In the genomic region with DNA sequence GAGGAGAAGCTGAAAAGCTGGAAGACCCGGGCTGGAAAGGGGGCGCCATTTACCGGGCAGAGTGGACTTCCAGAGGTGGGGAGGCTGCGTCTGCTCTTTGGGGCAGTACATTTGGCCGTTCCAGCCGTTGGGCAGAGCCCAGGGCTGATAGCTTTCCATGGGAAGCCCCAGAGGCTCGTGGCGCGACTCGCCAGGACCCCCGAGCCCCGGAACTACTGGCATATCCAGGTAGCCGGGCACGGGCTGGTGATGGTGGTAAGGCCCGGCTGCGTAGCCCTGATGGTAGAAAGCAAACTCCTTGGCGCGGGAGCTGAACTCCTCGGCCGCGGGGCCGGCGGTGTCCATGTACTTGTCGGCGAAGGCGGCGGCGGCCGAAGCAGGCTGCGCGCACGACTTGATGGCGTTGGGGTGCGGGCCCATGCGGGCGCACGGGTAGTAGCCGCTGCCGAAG, we compare ENCODE assay signal across 9 mouse cellular contexts. TPM values are rescaled to one million over a fixed set of nuclear protein-coding genes. Genes with fewer than 3 reads are reported as not detected.
DNase-seq lines count a peak whose midpoint lies in the region; ATAC-seq and TF ChIP-seq lines count a peak whose summit lies in the region.
"Had no signal": no experiment of that assay in that cellular context is flagged by ENCODE, and none has a peak within 500 bp of the region (broad histone marks: within the 10 kb centered on the region; RNA-seq: fewer than 3 reads in every experiment).

No protein-coding gene starts in this region.

- ATAC-seq in kidney, embryonic 14.5 days (ENCODE audit: low FRiP score, low TSS enrichment), result no peak
- no peak for ATAC-seq in hindbrain, embryonic 15.5 days (ENCODE audit: low FRiP score, low read depth)
- no peak; the same call in 1 of the 2 replicates for ATAC-seq in midbrain, postnatal 0 days (ENCODE audit: low FRiP score)

- WGBS in kidney, embryonic 14.5 days, result 1% methylated on average over 37 of the region's 39 CpGs
- under 1% methylated on average over 39 of the region's 39 CpGs for WGBS in hindbrain, embryonic 15.5 days
- WGBS in midbrain, postnatal 0 days, result 0% methylated on average over 17 of the region's 39 CpGs

- H3K4me1 ChIP-seq in kidney, embryonic 14.5 days (ENCODE audit: control insufficient read depth, insufficient read depth, low read length), result peaks cover 4% of the 10 kb centered on the region; the same call in 1 of the 2 replicates
- H3K4me1 ChIP-seq in brown adipose tissue, adult 24 weeks (ENCODE audit: control insufficient read depth, insufficient read depth, insufficient read length, low read length), result no peaks in the 10 kb centered on the region
- H3K4me1 ChIP-seq in hindbrain, embryonic 15.5 days (replicated peaks), result peaks cover 14% of the 10 kb centered on the region
- H3K4me1 ChIP-seq in midbrain, postnatal 0 days (ENCODE audit: insufficient read depth, low read length), result no peaks in the 10 kb centered on the region

- no peaks in the 10 kb centered on the region for H3K36me3 ChIP-seq in kidney, embryonic 14.5 days (ENCODE audit: control insufficient read depth, insufficient read depth, low read length)
- no peaks in the 10 kb centered on the region for H3K36me3 ChIP-seq in hindbrain, embryonic 15.5 days
- H3K36me3 ChIP-seq in midbrain, postnatal 0 days (ENCODE audit: insufficient read depth, low read length), result no peaks in the 10 kb centered on the region

- no peak overlapping the region for H3K27ac ChIP-seq in kidney, embryonic 14.5 days (ENCODE audit: low read depth, low read length)
- no peak overlapping the region for H3K27ac ChIP-seq in brown adipose tissue, adult 24 weeks (replicated peaks; ENCODE audit: low read depth, low read length)
- H3K27ac ChIP-seq in hindbrain, embryonic 15.5 days (replicated peaks), result no peak overlapping the region
- no peak overlapping the region for H3K27ac ChIP-seq in midbrain, postnatal 0 days (ENCODE audit: low read depth, low read length)
- H3K27ac ChIP-seq: heart, adult 2 months had no signal

- H3K9ac ChIP-seq in kidney, embryonic 14.5 days (ENCODE audit: low read depth, low read length), result no peak overlapping the region
- H3K9ac ChIP-seq in hindbrain, embryonic 15.5 days, result no peak overlapping the region
- no peak overlapping the region for H3K9ac ChIP-seq in midbrain, postnatal 0 days (replicated peaks; ENCODE audit: low read length, poor library complexity, severe bottlenecking)

- H3K4me3 ChIP-seq in kidney, embryonic 14.5 days (ENCODE audit: low read length), result peak overlapping the region; percentile 39
- H3K4me3 ChIP-seq in brown adipose tissue, adult 24 weeks (ENCODE audit: insufficient read depth, low read depth, low read length), result peak overlapping the region; percentile 20; the same call in 1 of the 2 replicates
- no peak overlapping the region for H3K4me3 ChIP-seq in hindbrain, embryonic 15.5 days
- H3K4me3 ChIP-seq in midbrain, postnatal 0 days (ENCODE audit: low read depth, low read length), result peak overlapping the region; percentile 15; the same call in 1 of the 2 replicates
- H3K4me3 ChIP-seq: heart, adult 2 months had no signal

- DNase-seq in kidney, postnatal 14 days, result no peak
- DNase-seq in midbrain, postnatal 0 days (ENCODE audit: low spot score), result no peak
- no peak for DNase-seq in adrenal gland, postnatal 4 days (ENCODE audit: low spot score in 2 of 2)
- no peak for DNase-seq in MN1 (ENCODE audit: low spot score)
- no peak for DNase-seq in Muller cell, postnatal 12 days (ENCODE audit: inconsistent ontology term)

- no peak for TF ChIP-seq CTCF in midbrain, postnatal 0 days (IDR thresholded peaks at IDR 0.05)

- peak overlapping the region; percentile 68 for H3K4me2 ChIP-seq in kidney, embryonic 14.5 days (replicated peaks; ENCODE audit: low read depth, low read length)
- peak overlapping the region; percentile 44 for H3K4me2 ChIP-seq in hindbrain, embryonic 15.5 days
- H3K4me2 ChIP-seq in midbrain, postnatal 0 days (ENCODE audit: low read depth, low read length, poor library complexity, severe bottlenecking), result peak overlapping the region; percentile 35; the same call in 1 of the 2 replicates

- no peaks in the 10 kb centered on the region for H3K9me3 ChIP-seq in kidney, embryonic 14.5 days (ENCODE audit: control insufficient read depth, low read length)
- no peaks in the 10 kb centered on the region for H3K9me3 ChIP-seq in hindbrain, embryonic 15.5 days
- H3K9me3 ChIP-seq in midbrain, postnatal 0 days (ENCODE audit: low read length), result no peaks in the 10 kb centered on the region

- H3K27me3 ChIP-seq in kidney, embryonic 14.5 days (ENCODE audit: control insufficient read depth, insufficient read depth, low read length), result peaks cover 83% of the 10 kb centered on the region
- peaks cover 80% of the 10 kb centered on the region for H3K27me3 ChIP-seq in hindbrain, embryonic 15.5 days
- H3K27me3 ChIP-seq in midbrain, postnatal 0 days (ENCODE audit: insufficient read depth, low read length), result peaks cover 77% of the 10 kb centered on the region

RNA-seq across cellular contexts. Expression of a gene that starts 0.8 kb away (rescaled TPM):
- polyA plus RNA-seq in kidney, embryonic 14.5 days (2014; fragmentation: Nextera tagmentation; extraction: Ambion mirVana), result not detected in 2 replicates
- polyA plus RNA-seq in brown adipose tissue, adult 24 weeks (2012; ENCODE audit: insufficient read depth, insufficient read length, missing spikeins), result not detected in 2 replicates
- polyA plus RNA-seq in hindbrain, embryonic 15.5 days (2015; fragmentation: Nextera tagmentation; extraction: Ambion mirVana), result 0.07 TPM in 1 of 2 replicates, not detected in the other
- not detected in 2 replicates for total RNA-seq in midbrain, postnatal 0 days (2014; rRNA removed)
- not detected in 2 replicates for polyA plus RNA-seq in midbrain, postnatal 0 days (2015; fragmentation: Nextera tagmentation; extraction: Ambion mirVana)
- not detected for total RNA-seq in adrenal gland, postnatal 4 days (2021)
- total RNA-seq: heart, adult 2 months had no signal
- polyA plus RNA-seq: heart, adult 2 months had no signal

RNA-seq across cellular contexts. Expression of a gene that starts 14.2 kb away (rescaled TPM):
- polyA plus RNA-seq in kidney, embryonic 14.5 days (2014; fragmentation: Nextera tagmentation; extraction: Ambion mirVana), result 27.6 and 35.6 TPM in 2 replicates
- not detected in 2 replicates for polyA plus RNA-seq in brown adipose tissue, adult 24 weeks (2012; ENCODE audit: insufficient read depth, insufficient read length, missing spikeins)
- polyA plus RNA-seq in hindbrain, embryonic 15.5 days (2015; fragmentation: Nextera tagmentation; extraction: Ambion mirVana), result not detected in 2 replicates
- not detected in 2 replicates for total RNA-seq in midbrain, postnatal 0 days (2014; rRNA removed)
- not detected in 2 replicates for polyA plus RNA-seq in midbrain, postnatal 0 days (2015; fragmentation: Nextera tagmentation; extraction: Ambion mirVana)
- 1 to 10 TPM in 1 of 2 experiments, not detected in 1; 3.0 TPM for total RNA-seq in adrenal gland, postnatal 4 days (2021)
- total RNA-seq: heart, adult 2 months had no signal
- polyA plus RNA-seq: heart, adult 2 months had no signal

RNA-seq across cellular contexts. Expression of a gene that starts 19.2 kb away (rescaled TPM):
- 177 and 186 TPM in 2 replicates for polyA plus RNA-seq in kidney, embryonic 14.5 days (2014; fragmentation: Nextera tagmentation; extraction: Ambion mirVana)
- not detected in 2 replicates for polyA plus RNA-seq in brown adipose tissue, adult 24 weeks (2012; ENCODE audit: insufficient read depth, insufficient read length, missing spikeins)
- 0.28 and 0.40 TPM in 2 replicates for polyA plus RNA-seq in hindbrain, embryonic 15.5 days (2015; fragmentation: Nextera tagmentation; extraction: Ambion mirVana)
- total RNA-seq in midbrain, postnatal 0 days (2014; rRNA removed), result not detected in 2 replicates
- not detected in 2 replicates for polyA plus RNA-seq in midbrain, postnatal 0 days (2015; fragmentation: Nextera tagmentation; extraction: Ambion mirVana)
- total RNA-seq in adrenal gland, postnatal 4 days (2021), result 10 to 100 TPM in 1 of 2 experiments, under 1 TPM in 1; 0.87 to 11.1 TPM
- total RNA-seq: heart, adult 2 months had no signal
- polyA plus RNA-seq: heart, adult 2 months had no signal

RNA-seq across cellular contexts. Expression of a gene that starts 28.9 kb away (rescaled TPM):
- polyA plus RNA-seq in kidney, embryonic 14.5 days (2014; fragmentation: Nextera tagmentation; extraction: Ambion mirVana), result 58.1 and 67.8 TPM in 2 replicates
- polyA plus RNA-seq in brown adipose tissue, adult 24 weeks (2012; ENCODE audit: insufficient read depth, insufficient read length, missing spikeins), result 1.7 TPM in 1 of 2 replicates, not detected in the other
- 0.58 and 3.4 TPM in 2 replicates for polyA plus RNA-seq in hindbrain, embryonic 15.5 days (2015; fragmentation: Nextera tagmentation; extraction: Ambion mirVana)
- not detected in 2 replicates for total RNA-seq in midbrain, postnatal 0 days (2014; rRNA removed)
- polyA plus RNA-seq in midbrain, postnatal 0 days (2015; fragmentation: Nextera tagmentation; extraction: Ambion mirVana), result not detected in 2 replicates
- 10 to 100 TPM in 1 of 2 experiments, 1 to 10 TPM in 1; 4.5 to 14.6 TPM for total RNA-seq in adrenal gland, postnatal 4 days (2021)
- total RNA-seq: heart, adult 2 months had no signal

RNA-seq across cellular contexts. Expression of a gene that starts 38.2 kb away (rescaled TPM):
- 19.1 and 19.6 TPM in 2 replicates for polyA plus RNA-seq in kidney, embryonic 14.5 days (2014; fragmentation: Nextera tagmentation; extraction: Ambion mirVana)
- polyA plus RNA-seq in brown adipose tissue, adult 24 weeks (2012; ENCODE audit: insufficient read depth, insufficient read length, missing spikeins), result 11.4 and 11.5 TPM in 2 replicates
- 8.3 and 20.5 TPM in 2 replicates for polyA plus RNA-seq in hindbrain, embryonic 15.5 days (2015; fragmentation: Nextera tagmentation; extraction: Ambion mirVana)
- total RNA-seq in midbrain, postnatal 0 days (2014; rRNA removed), result not detected in 2 replicates
- not detected in 2 replicates for polyA plus RNA-seq in midbrain, postnatal 0 days (2015; fragmentation: Nextera tagmentation; extraction: Ambion mirVana)
- 10 to 100 TPM; 25.1 to 28.1 TPM for total RNA-seq in adrenal gland, postnatal 4 days (2021)

Comparison
In these comparisons a context has a peak if more than half of its experiments do, and no peak if none do; other contexts are left out.
1. RNA of a gene that starts 14.2 kb away (polyA plus RNA-seq): 27.6 to 35.6 TPM in kidney, embryonic 14.5 days; not detected in brown adipose tissue, adult 24 weeks, not detected in hindbrain, embryonic 15.5 days and not detected in midbrain, postnatal 0 days; every median in the first group is over 10 times any median in the second.
2. RNA of a gene that starts 19.2 kb away (polyA plus RNA-seq): 177 to 186 TPM in kidney, embryonic 14.5 days; 0.28 to 0.40 TPM in hindbrain, embryonic 15.5 days, not detected in brown adipose tissue, adult 24 weeks and not detected in midbrain, postnatal 0 days; every median in the first group is over 100 times any median in the second.
3. Peak in every context shown above with its lines, with median percentiles within 50 percentile points of each other: H3K4me2 ChIP-seq.